Mouse (Mus musculus) heart, embryonic 16.5 days (tissue): Measurements from ENCODE around the gene Cryaa. TPM values are rescaled to one million over a fixed set of nuclear protein-coding genes. Genes with fewer than 3 reads are reported as not detected.

Experiments
- ATAC-seq: fragments of 200-750 bp; cut with Nextera tagmentation; replicated peaks from 2 replicates; pipeline ENCODE4 v1.8.0; 2017; ENCODE audit warnings: moderate number of reproducible peaks; ENCODE audit not compliant: insufficient read depth, low FRiP score; ENCODE audit errors: extremely low read depth
- H3K27ac ChIP-seq: fragments of 300-500 bp; sonication (generic); 2 replicates; pipeline ENCODE4 v1.5.1; 2014; ENCODE audit warnings: mild to moderate bottlenecking, low read length, control low read depth, moderate library complexity
- H3K27me3 ChIP-seq: fragments of 300-500 bp; sonication (generic); 2 replicates; pipeline ENCODE4 v1.6.1; 2014; ENCODE audit warnings: low read length, mixed read lengths; ENCODE audit not compliant: control insufficient read depth, insufficient read depth
- H3K36me3 ChIP-seq: fragments of 300-500 bp; sonication (generic); 2 replicates; pipeline ENCODE4 v1.6.1; 2014; ENCODE audit not compliant: control insufficient read depth, insufficient read depth
- H3K4me1 ChIP-seq: fragments of 300-500 bp; sonication (generic); 2 replicates; pipeline ENCODE4 v1.6.1; 2014; ENCODE audit warnings: low read length, mixed read lengths; ENCODE audit not compliant: control insufficient read depth, insufficient read depth
- H3K4me2 ChIP-seq: fragments of 300-500 bp; sonication (generic); 2 replicates; pipeline ENCODE4 v1.6.1; 2014; ENCODE audit warnings: low read depth, mild to moderate bottlenecking, control low read depth, low read length
- H3K4me3 ChIP-seq: fragments of 300-500 bp; sonication (generic); 2 replicates; pipeline ENCODE4 v1.5.1; 2014; ENCODE audit warnings: mild to moderate bottlenecking, control low read depth, low read length
- H3K9ac ChIP-seq: fragments of 300-500 bp; sonication (generic); 2 replicates; pipeline ENCODE4 v1.6.1; 2014; ENCODE audit warnings: low read length, control low read depth
- H3K9me3 ChIP-seq: fragments of 300-500 bp; sonication (generic); replicated peaks from 2 replicates; pipeline ENCODE4 v1.6.1; 2016; ENCODE audit warnings: low read length; ENCODE audit not compliant: control insufficient read depth
- WGBS: fragments of 180-500 bp; shearing (Covaris S2); extraction: QIAGEN DNeasy Blood & Tissue Kit; methylation state at CpG from one replicate; pipeline ENCODE4 v1.1.7; 2014; 5-methylcytosine and 5-hydroxymethylcytosine counted together
- polyA plus RNA-seq: library from polyadenylated mRNA; unstranded; fragments of >200 nt; fragmentation: Nextera tagmentation; extraction: Ambion mirVana; gene quantifications from 2 replicates; pipeline ENCODE4 v1.2.1, GENCODE M21; 2015

Cryaa gene
- 0.21 TPM in 1 of 2 replicates, not detected in the other for polyA plus RNA-seq

- peaks cover 10% of the 10 kb centered on the region; the same call in 1 of the 2 replicates for H3K27me3 ChIP-seq
- no peak within 1 kb of the TSS for H3K27ac ChIP-seq
- H3K36me3 ChIP-seq: no peaks in the 10 kb centered on the region
- WGBS: 71% methylated on average over 8 of the region's 8 CpGs
- no peaks in the 10 kb centered on the region for H3K9me3 ChIP-seq
- no peak within 1 kb of the TSS for H3K9ac ChIP-seq
- no peak within 1 kb of the TSS for H3K4me2 ChIP-seq
- ATAC-seq: no peak
- no peak within 1 kb of the TSS for H3K4me3 ChIP-seq
- H3K4me1 ChIP-seq: no peaks in the 10 kb centered on the region
Measured at GRCm38 (mm10) chr17:31677507-31677906, at the start of gene Cryaa. Gene Cryaa (plus strand): TSS chr17:31677807.

- Histone ChIP-seq H3K27ac (no peak overlapping the region), H3K9ac (no peak overlapping the region), H3K4me1 (no peaks in the 10 kb centered on the region), H3K4me3 (no peak overlapping the region), H3K9me3 (no peaks in the 10 kb centered on the region; the same call in 1 of the 2 replicates), H3K4me2 (no peak overlapping the region), H3K27me3 (no peaks in the 10 kb centered on the region), H3K36me3 (no peaks in the 10 kb centered on the region)
- ATAC-seq: no peak
- 88% methylated on average over 2 of the region's 2 CpGs for WGBS
Measured at GRCm38 (mm10) chr17:31627961-31628360, 49.6 kb upstream of the Cryaa start.

- H3K27me3 ChIP-seq: peaks cover 9% of the 10 kb centered on the region
- ATAC-seq: no peak
- H3K9ac ChIP-seq: no peak overlapping the region
- no peak overlapping the region for H3K4me2 ChIP-seq
- H3K27ac ChIP-seq: no peak overlapping the region
- whole genome bisulfite sequencing: 60% methylated on average over 10 of the region's 10 CpGs
- H3K4me3 ChIP-seq: no peak overlapping the region
- no peaks in the 10 kb centered on the region; the same call in 1 of the 2 replicates for H3K9me3 ChIP-seq
- no peaks in the 10 kb centered on the region for H3K36me3 ChIP-seq
- peaks cover 2% of the 10 kb centered on the region for H3K4me1 ChIP-seq
Measured at GRCm38 (mm10) chr17:31631081-31631800, 46.4 kb upstream of the Cryaa start.

- peaks cover 18% of the 10 kb centered on the region for H3K4me1 ChIP-seq
- no peak overlapping the region for H3K9ac ChIP-seq
- peaks cover 13% of the 10 kb centered on the region for H3K27me3 ChIP-seq
- no peaks in the 10 kb centered on the region for H3K36me3 ChIP-seq
- H3K4me3 ChIP-seq: no peak overlapping the region
- no peak overlapping the region for H3K27ac ChIP-seq
- 75% methylated on average over 6 of the region's 6 CpGs for WGBS
- H3K9me3 ChIP-seq: no peaks in the 10 kb centered on the region
- ATAC-seq: no peak
- no peak overlapping the region for H3K4me2 ChIP-seq
Measured at GRCm38 (mm10) chr17:31633007-31633406, 44.6 kb upstream of the Cryaa start.

- Histone ChIP-seq H3K27me3 (peaks cover 13% of the 10 kb centered on the region), H3K9me3 (no peaks in the 10 kb centered on the region), H3K27ac (no peak overlapping the region), H3K4me1 (peaks cover 21% of the 10 kb centered on the region), H3K4me2 (no peak overlapping the region), H3K4me3 (no peak overlapping the region), H3K36me3 (no peaks in the 10 kb centered on the region), H3K9ac (no peak overlapping the region)
- no peak for ATAC-seq
- 68% methylated on average over 5 of the region's 5 CpGs for WGBS
Measured at GRCm38 (mm10) chr17:31634896-31635295, 42.7 kb upstream of the Cryaa start.

- no peaks in the 10 kb centered on the region for H3K9me3 ChIP-seq
- no peak overlapping the region for H3K9ac ChIP-seq
- 52% methylated on average over 11 of the region's 11 CpGs for WGBS
- H3K4me2 ChIP-seq: no peak overlapping the region
- no peak for ATAC-seq
- H3K27ac ChIP-seq: no peak overlapping the region
- H3K27me3 ChIP-seq: peaks cover 13% of the 10 kb centered on the region
- H3K36me3 ChIP-seq: no peaks in the 10 kb centered on the region
- peaks cover 21% of the 10 kb centered on the region for H3K4me1 ChIP-seq
- no peak overlapping the region for H3K4me3 ChIP-seq
Measured at GRCm38 (mm10) chr17:31635781-31636180, 41.8 kb upstream of the Cryaa start.

GRCm38 (mm10) chr17:31636277-31636941, 41.2 kb upstream of the Cryaa start:
- Histone ChIP-seq H3K4me1 (peaks cover 21% of the 10 kb centered on the region), H3K4me3 (peak overlapping the region; percentile 58), H3K27ac (no peak overlapping the region), H3K9ac (peak overlapping the region; percentile 60), H3K4me2 (peak overlapping the region; percentile 90), H3K9me3 (no peaks in the 10 kb centered on the region), H3K27me3 (peaks cover 13% of the 10 kb centered on the region), H3K36me3 (no peaks in the 10 kb centered on the region)
- peak; percentile 35 for ATAC-seq
- WGBS: 4% methylated on average over 45 of the region's 45 CpGs

- Histone ChIP-seq H3K4me2 (peak within 1 kb of the TSS; percentile 90), H3K4me1 (peaks cover 21% of the 10 kb centered on the region), H3K4me3 (peak within 1 kb of the TSS; percentile 58), H3K27me3 (peaks cover 13% of the 10 kb centered on the region), H3K9me3 (no peaks in the 10 kb centered on the region), H3K27ac (peak within 1 kb of the TSS; percentile 48), H3K36me3 (no peaks in the 10 kb centered on the region), H3K9ac (peak within 1 kb of the TSS; percentile 60)
- 3% methylated on average over 57 of the region's 61 CpGs for WGBS
- peak; percentile 92 for ATAC-seq
Measured at GRCm38 (mm10) chr17:31636942-31637811, 40.4 kb upstream of the Cryaa start, which contains the start of gene Cbs. Gene Cbs (minus strand): TSS chr17:31637238.
